Mouse (Mus musculus) myocyte (in vitro differentiated cells): Measurements from ENCODE around the gene Tfrc. TPM values are rescaled to one million over a fixed set of nuclear protein-coding genes. Genes with fewer than 3 reads are reported as not detected.
A peak's percentile ranks its signal among the peaks of the same experiment; 100 is the strongest.

Experiments
- H3K27me3 ChIP-seq: one replicate; pipeline ENCODE4 v1.6.1; 2011; ENCODE audit not compliant: control insufficient read depth, insufficient read depth, insufficient read length
- H3K36me3 ChIP-seq: one replicate; pipeline ENCODE4 v1.6.1; 2011; ENCODE audit not compliant: control insufficient read depth, insufficient read depth
- H3K4me2 ChIP-seq: one replicate; pipeline ENCODE4 v1.6.1; 2011; ENCODE audit warnings: low read depth, control low read depth
- H3K4me3 ChIP-seq: one replicate; pipeline ENCODE4 v1.5.1; 2011; ENCODE audit warnings: mild to moderate bottlenecking, control low read depth, moderate library complexity
- H3K79me2 ChIP-seq: one replicate; pipeline ENCODE4 v1.6.1; 2011; ENCODE audit not compliant: control insufficient read depth, insufficient read depth
- H3ac ChIP-seq: one replicate; pipeline ENCODE4 v1.6.1; 2011; ENCODE audit not compliant: control insufficient read depth, insufficient read length
- CEBPB ChIP-seq: IDR thresholded peaks from 2 replicates; pipeline ENCODE4 v1.6.1; 2011; ENCODE audit warnings: mild to moderate bottlenecking, moderate library complexity; ENCODE audit not compliant: poor library complexity, insufficient read depth, severe bottlenecking
- E2F4 ChIP-seq: IDR thresholded peaks from one replicate; pipeline ENCODE4 v1.6.1; 2011; ENCODE audit warnings: mild to moderate bottlenecking, control low read depth, moderate library complexity; ENCODE audit not compliant: insufficient read depth
- MAX ChIP-seq: IDR thresholded peaks from one replicate; pipeline ENCODE4 v1.6.1; 2011; ENCODE audit warnings: low read depth, mild to moderate bottlenecking, control low read depth
- MYOD1 ChIP-seq, 3 experiments: IDR thresholded peaks; one replicate each; pipeline ENCODE4 v1.6.1; 2011; ENCODE audit warnings: control low read depth in 2 of 3, low read depth in 2 of 3, mild to moderate bottlenecking in 2 of 3, moderate library complexity in 1 of 3; ENCODE audit not compliant: insufficient read length in 2 of 3, control insufficient read depth in 1 of 3
- MYOG ChIP-seq, 3 experiments: IDR thresholded peaks; one replicate each; pipeline ENCODE4 v1.6.1; 2011; ENCODE audit warnings: control low read depth in 2 of 3, low read depth in 2 of 3, mild to moderate bottlenecking in 2 of 3; ENCODE audit not compliant: insufficient read length in 2 of 3, control insufficient read depth in 1 of 3, insufficient read depth in 1 of 3
- POLR2A ChIP-seq: IDR thresholded peaks from one replicate; pipeline ENCODE4 v1.6.1; 2011; ENCODE audit warnings: low read depth, mild to moderate bottlenecking, control low read depth, moderate library complexity; ENCODE audit not compliant: insufficient read length
- POLR2AphosphoS2 ChIP-seq: IDR thresholded peaks from one replicate; pipeline ENCODE4 v1.6.1; 2011; ENCODE audit warnings: low read depth, control low read depth; ENCODE audit not compliant: insufficient read length
- REST ChIP-seq: IDR thresholded peaks from one replicate; pipeline ENCODE4 v1.6.1; 2011; ENCODE audit warnings: mild to moderate bottlenecking, control low read depth, moderate library complexity; ENCODE audit not compliant: insufficient read depth, insufficient read length
- TCF12 ChIP-seq: IDR thresholded peaks from one replicate; pipeline ENCODE4 v1.6.1; 2011; ENCODE audit warnings: mild to moderate bottlenecking, control low read depth; ENCODE audit not compliant: poor library complexity, insufficient read depth, severe bottlenecking
- TCF3 ChIP-seq: IDR thresholded peaks from one replicate; pipeline ENCODE4 v1.6.1; 2011; ENCODE audit warnings: low read depth, control low read depth; ENCODE audit not compliant: insufficient read length
- USF1 ChIP-seq: IDR thresholded peaks from one replicate; pipeline ENCODE4 v1.6.1; 2011; ENCODE audit warnings: low read depth, mild to moderate bottlenecking, control low read depth, moderate library complexity
- polyA plus RNA-seq: library from polyadenylated mRNA; unstranded; fragments of >200 nt; fragmentation: generic; extraction: Trizol; gene quantifications from one replicate; pipeline ENCODE4 v1.2.1, GENCODE M21; 2012; ENCODE audit warnings: missing spikeins

The Tfrc gene
- polyA plus RNA-seq, 1 experiment: 55.4 TPM

DNA sequence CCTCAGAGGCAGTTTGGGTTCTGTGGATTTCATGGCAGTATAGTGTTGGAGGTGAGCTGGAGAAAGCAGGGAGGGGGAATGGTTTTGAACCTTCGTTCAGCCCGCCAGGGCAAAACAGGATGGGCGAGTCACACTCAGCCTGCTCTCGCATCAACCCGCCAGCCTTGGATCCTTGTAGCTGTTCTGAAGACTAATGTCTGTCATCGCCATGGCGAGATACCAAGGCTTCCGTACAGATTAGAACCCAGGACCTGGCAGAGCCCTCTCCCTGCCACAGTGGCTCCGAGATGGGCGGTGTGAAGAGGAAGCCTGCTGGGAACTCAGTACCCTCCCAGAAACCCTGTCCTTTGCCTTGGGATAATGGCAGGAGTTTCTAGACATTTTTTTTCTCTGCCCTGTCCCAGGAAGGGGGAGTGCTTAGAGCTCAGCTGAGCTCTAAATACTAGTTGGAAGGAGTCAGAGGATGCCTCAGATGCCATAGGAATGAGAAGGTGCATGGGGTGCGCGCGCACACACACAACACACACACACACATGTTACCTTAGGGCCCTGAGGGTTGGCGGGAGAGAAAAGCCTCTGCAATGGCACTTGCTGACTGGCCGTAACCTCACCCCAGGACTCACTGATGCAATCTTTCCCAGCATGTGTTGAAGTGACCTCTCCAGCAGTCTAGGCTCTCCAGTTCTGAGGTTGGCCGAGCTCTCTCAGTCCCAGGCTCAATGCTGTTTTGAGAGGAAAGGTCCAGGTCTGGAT, 49.0 kb downstream of the Tfrc start:
- Histone ChIP-seq H3K79me2 (peaks cover 40% of the 10 kb centered on the region), H3K36me3 (no peaks in the 10 kb centered on the region), H3K27me3 (no peaks in the 10 kb centered on the region), H3ac (no peak overlapping the region), H3K4me2 (peak overlapping the region; percentile 50), H3K4me3 (no peak overlapping the region)
- TF ChIP-seq CEBPB (peak; percentile 43; the same call in 1 of the 2 replicates), USF1 (no peak), POLR2A (no peak)

DNA sequence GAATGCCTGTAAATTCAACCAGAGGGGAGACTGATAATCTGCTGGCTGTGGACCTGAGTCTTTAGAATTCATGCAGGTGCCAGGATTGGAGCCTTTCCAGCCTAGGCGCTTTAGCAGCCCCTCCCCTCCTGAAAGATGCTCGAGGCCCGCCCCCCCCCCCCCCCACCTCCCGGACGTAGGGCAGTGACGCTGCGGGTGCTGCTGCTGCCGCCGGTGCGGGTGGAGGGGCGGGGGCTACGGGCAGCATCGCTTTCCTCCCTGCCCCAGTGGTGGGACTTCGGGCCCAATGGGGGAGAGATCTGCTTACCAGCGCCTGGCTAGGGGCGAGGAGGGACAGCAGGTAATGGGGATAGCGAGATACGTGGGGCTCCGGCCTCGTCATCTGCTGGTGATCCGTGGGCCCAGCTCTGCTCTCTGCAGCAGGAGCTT, 50.0 kb downstream of the Tfrc start:
- peak overlapping the region; percentile 78 for H3K4me2 ChIP-seq
- no peak overlapping the region for H3ac ChIP-seq
- H3K27me3 ChIP-seq: no peaks in the 10 kb centered on the region
- TF ChIP-seq MAX: no peak
- H3K4me3 ChIP-seq: no peak overlapping the region
- no peaks in the 10 kb centered on the region for H3K36me3 ChIP-seq
- peaks cover 34% of the 10 kb centered on the region for H3K79me2 ChIP-seq

- Histone ChIP-seq H3K4me2 (peak overlapping the region; percentile 78), H3K4me3 (no peak overlapping the region), H3K79me2 (peaks cover 29% of the 10 kb centered on the region), H3ac (no peak overlapping the region), H3K36me3 (no peaks in the 10 kb centered on the region), H3K27me3 (no peaks in the 10 kb centered on the region)
- TF ChIP-seq REST: no peak
- no peak for TF ChIP-seq E2F4
- no peak for TF ChIP-seq POLR2AphosphoS2
These were observed 50.7 kb downstream of the Tfrc start for GRCm38 (mm10) chr16:32659385-32659784.

- Histone ChIP-seq H3K4me2 (peak overlapping the region; percentile 78), H3K4me3 (no peak overlapping the region), H3ac (no peak overlapping the region), H3K27me3 (no peaks in the 10 kb centered on the region), H3K79me2 (peaks cover 24% of the 10 kb centered on the region), H3K36me3 (no peaks in the 10 kb centered on the region)
- TF ChIP-seq POLR2AphosphoS2: no peak
- TF ChIP-seq REST: no peak
- no peak for TF ChIP-seq MAX
- no peak for TF ChIP-seq TCF12
- TF ChIP-seq MYOG (IDR thresholded peaks at IDR 0.05; ENCODE audit: control insufficient read depth in 1 of 3, insufficient read depth in 1 of 3, insufficient read length in 2 of 3, low read depth in 2 of 3): peak in 2 of 3 experiments; percentile 30 to 54
- TF ChIP-seq MYOD1 (IDR thresholded peaks at IDR 0.05; ENCODE audit: control insufficient read depth in 1 of 3, insufficient read length in 2 of 3, low read depth in 2 of 3): peak in 2 of 3 experiments; percentile 39 to 72
- TF ChIP-seq CEBPB: no peak
- TF ChIP-seq TCF3: no peak
- TF ChIP-seq E2F4: no peak
These were observed 51.4 kb downstream of the Tfrc start for GRCm38 (mm10) chr16:32660095-32660494.

- peak overlapping the region; percentile 78 for H3K4me2 ChIP-seq
- no peak for TF ChIP-seq CEBPB
- peak in 1 of 3 experiments; percentile 15 for TF ChIP-seq MYOG (IDR thresholded peaks at IDR 0.05; ENCODE audit: control insufficient read depth in 1 of 3, insufficient read depth in 1 of 3, insufficient read length in 2 of 3, low read depth in 2 of 3)
- peak overlapping the region; percentile 9 for H3K4me3 ChIP-seq
- H3K27me3 ChIP-seq: no peaks in the 10 kb centered on the region
- H3K36me3 ChIP-seq: no peaks in the 10 kb centered on the region
- peaks cover 22% of the 10 kb centered on the region for H3K79me2 ChIP-seq
- no peak overlapping the region for H3ac ChIP-seq
These were observed 52.0 kb downstream of the Tfrc start for GRCm38 (mm10) chr16:32660557-32661321.

GRCm38 (mm10) chr16:32661493-32661921, 52.8 kb downstream of the Tfrc start:
- no peaks in the 10 kb centered on the region for H3K27me3 ChIP-seq
- no peak for TF ChIP-seq USF1
- peak in 1 of 3 experiments; percentile 22 for TF ChIP-seq MYOG (IDR thresholded peaks at IDR 0.05; ENCODE audit: control insufficient read depth in 1 of 3, insufficient read depth in 1 of 3, insufficient read length in 2 of 3, low read depth in 2 of 3)
- peak overlapping the region; percentile 78 for H3K4me2 ChIP-seq
- peaks cover 18% of the 10 kb centered on the region for H3K79me2 ChIP-seq
- peak overlapping the region; percentile 9 for H3K4me3 ChIP-seq
- H3K36me3 ChIP-seq: no peaks in the 10 kb centered on the region
- H3ac ChIP-seq: no peak overlapping the region
